Mouse (Mus musculus): ENCODE measurements around the gene Srd5a3.

Srd5a3 gene

GRCm38 (mm10) chr5:76199346-76199745, 59.3 kb downstream of the Srd5a3 start:
- no peak for DNase-seq

- no peak for DNase-seq
Observed at GRCm38 (mm10) chr5:76203171-76203570, 63.1 kb downstream of the Srd5a3 start.

All from retina, postnatal 1 day (tissue).